Mouse (Mus musculus): ENCODE data around the gene Flywch1.

Flywch1 gene

GRCm38 (mm10) chr17:23705525-23706104, 65.8 kb downstream of the Flywch1 start:
- DNase-seq (ENCODE audit: inconsistent ontology term), result no peak

- DNase-seq (ENCODE audit: inconsistent ontology term), result no peak
Observed at GRCm38 (mm10) chr17:23704741-23705140, 66.7 kb downstream of the Flywch1 start.

GRCm38 (mm10) chr17:23703301-23703700, 68.1 kb downstream of the Flywch1 start:
- no peak for DNase-seq (ENCODE audit: inconsistent ontology term)
